Mouse (Mus musculus) kidney, adult 2 months (tissue): ENCODE data around the gene Pdss2. TPM values are rescaled to one million over a fixed set of nuclear protein-coding genes. Genes with fewer than 3 reads are reported as not detected.

ENCODE experiments used
- DNase-seq: peaks from one replicate; pipeline ENCODE4 v3.0.0; 2021
- H3K27ac ChIP-seq: fragments of 200-500 bp; 2 replicates; pipeline ENCODE4 v1.5.1; 2012; ENCODE audit warnings: low read depth, low read length, control low read depth, inconsistent platforms; ENCODE audit not compliant: insufficient read depth
- H3K27me3 ChIP-seq: fragments of 200-500 bp; replicated peaks from 2 replicates; pipeline ENCODE4 v1.6.1; 2012; ENCODE audit warnings: mild to moderate bottlenecking, moderate library complexity, low read length, inconsistent platforms; ENCODE audit not compliant: control insufficient read depth, insufficient read depth
- H3K36me3 ChIP-seq: fragments of 200-500 bp; 2 replicates; pipeline ENCODE4 v1.6.1; 2012; ENCODE audit warnings: mild to moderate bottlenecking, moderate library complexity, low read length, inconsistent platforms; ENCODE audit not compliant: control insufficient read depth, insufficient read depth
- H3K4me1 ChIP-seq: fragments of 200-500 bp; 2 replicates; pipeline ENCODE4 v1.6.1; 2011; ENCODE audit warnings: low read length; ENCODE audit not compliant: control insufficient read depth, insufficient read depth
- H3K4me3 ChIP-seq: fragments of 200-500 bp; 2 replicates; pipeline ENCODE4 v1.5.1; 2011; ENCODE audit warnings: mild to moderate bottlenecking, low read depth, low read length, control low read depth; ENCODE audit not compliant: insufficient read depth
- CTCF ChIP-seq: fragments of 200-500 bp; conservative IDR thresholded peaks from 2 replicates; pipeline ENCODE4 v1.5.1; 2011; ENCODE audit warnings: low read depth, mild to moderate bottlenecking, control low read depth, low read length, moderate library complexity, mixed read lengths; ENCODE audit not compliant: insufficient read depth, insufficient read length
- POLR2A ChIP-seq: fragments of 200-500 bp; IDR thresholded peaks from one replicate; pipeline ENCODE4 v1.6.1; 2011; ENCODE audit warnings: low read depth, low read length, control low read depth
- WGBS: fragments of 180-500 bp; shearing (Covaris S2); methylation state at CpG from one replicate; pipeline ENCODE4 v1.1.7; 2018; 5-methylcytosine and 5-hydroxymethylcytosine counted together
- polyA plus RNA-seq: library from polyadenylated mRNA; depleted of rRNA; stranded (reverse); fragments of >200 nt; gene quantifications from 2 replicates; pipeline ENCODE4 v1.2.3, GENCODE M21; 2012

Gene Pdss2
- polyA plus RNA-seq, 1 experiment = 16.8 TPM

GRCm38 (mm10) chr10:43180313-43180912 lies 40.9 kb upstream of the Pdss2 start:
- no peaks in the 10 kb centered on the region for H3K36me3 ChIP-seq
- DNase-seq = no peak
- WGBS = 55% methylated on average over 5 of the region's 5 CpGs
- no peak for TF ChIP-seq CTCF
- no peak for TF ChIP-seq POLR2A
- H3K4me3 ChIP-seq = no peak overlapping the region
- no peaks in the 10 kb centered on the region for H3K4me1 ChIP-seq
- H3K27me3 ChIP-seq = peaks cover 2% of the 10 kb centered on the region; the same call in 1 of the 2 replicates
- no peak overlapping the region for H3K27ac ChIP-seq

- 94% methylated on average over 2 of the region's 2 CpGs for WGBS
- Histone ChIP-seq H3K27ac (no peak overlapping the region), H3K36me3 (no peaks in the 10 kb centered on the region), H3K4me3 (no peak overlapping the region), H3K4me1 (no peaks in the 10 kb centered on the region), H3K27me3 (no peaks in the 10 kb centered on the region)
- no peak for DNase-seq
- TF ChIP-seq CTCF (no peak), POLR2A (no peak)
Measured at GRCm38 (mm10) chr10:43200206-43200605, 21.1 kb upstream of the Pdss2 start.

- TF ChIP-seq POLR2A (no peak), CTCF (no peak)
- Histone ChIP-seq H3K4me3 (no peak overlapping the region), H3K36me3 (no peaks in the 10 kb centered on the region), H3K27ac (no peak overlapping the region), H3K4me1 (no peaks in the 10 kb centered on the region), H3K27me3 (no peaks in the 10 kb centered on the region)
- WGBS = 81% methylated on average over 3 of the region's 3 CpGs
- no peak for DNase-seq
Measured at GRCm38 (mm10) chr10:43203865-43204264, 17.4 kb upstream of the Pdss2 start.

- DNase-seq = peak; percentile 9
- no peaks in the 10 kb centered on the region for H3K36me3 ChIP-seq
- no peaks in the 10 kb centered on the region for H3K27me3 ChIP-seq
- H3K4me3 ChIP-seq = no peak overlapping the region
- H3K27ac ChIP-seq = no peak overlapping the region
- no peaks in the 10 kb centered on the region; the same call in 1 of the 2 replicates for H3K4me1 ChIP-seq
- 54% methylated on average over 6 of the region's 6 CpGs for WGBS
- peak; percentile 48 for TF ChIP-seq CTCF
- no peak for TF ChIP-seq POLR2A
Measured at GRCm38 (mm10) chr10:43211866-43212265, 9.4 kb upstream of the Pdss2 start.

- Histone ChIP-seq H3K27ac (no peak overlapping the region), H3K4me1 (peaks cover 7% of the 10 kb centered on the region), H3K27me3 (no peaks in the 10 kb centered on the region), H3K36me3 (no peaks in the 10 kb centered on the region), H3K4me3 (no peak overlapping the region)
- TF ChIP-seq CTCF (no peak), POLR2A (no peak)
- no peak for DNase-seq
- WGBS = 93% methylated on average over 13 of the region's 13 CpGs
Measured at GRCm38 (mm10) chr10:43217361-43217900, 3.9 kb upstream of the Pdss2 start.

- no peaks in the 10 kb centered on the region for H3K36me3 ChIP-seq
- peak overlapping the region; percentile 77 for H3K4me3 ChIP-seq
- DNase-seq = peak; percentile 17
- 6% methylated on average over 7 of the region's 7 CpGs for WGBS
- no peak for TF ChIP-seq CTCF
- TF ChIP-seq POLR2A = no peak
- H3K4me1 ChIP-seq = peaks cover 7% of the 10 kb centered on the region
- no peaks in the 10 kb centered on the region for H3K27me3 ChIP-seq
- H3K27ac ChIP-seq = peak overlapping the region; percentile 84
Measured at GRCm38 (mm10) chr10:43220479-43220878, 807 bp upstream of the Pdss2 start.

- TF ChIP-seq CTCF (no peak), POLR2A (no peak)
- peak overlapping the region; percentile 15; the same call in 1 of the 2 replicates for H3K27ac ChIP-seq
- peak overlapping the region; percentile 77 for H3K4me3 ChIP-seq
- H3K27me3 ChIP-seq = no peaks in the 10 kb centered on the region
- no peak for DNase-seq
- no peaks in the 10 kb centered on the region for H3K36me3 ChIP-seq
- peaks cover 7% of the 10 kb centered on the region for H3K4me1 ChIP-seq
- under 1% methylated on average over 25 of the region's 25 CpGs for WGBS
Measured at GRCm38 (mm10) chr10:43221659-43222058, 373 bp downstream of the Pdss2 start.
